Mouse (Mus musculus): ENCODE measurements around the gene Phgdh. TPM values are rescaled to one million over a fixed set of nuclear protein-coding genes. Genes with fewer than 3 reads are reported as not detected.

Phgdh gene
- total RNA-seq, 2 experiments from 2014 or later, result 1.1 to 1.9 TPM

GRCm38 (mm10) chr3:98339097-98339705, 589 bp downstream of the Phgdh start:
- peak; percentile 72 for DNase-seq
- Histone ChIP-seq H3K27ac (peak overlapping the region; percentile 33), H3K4me3 (peak overlapping the region; percentile 81)
- intact Hi-C loops (cut with DNase I), result no loop called here
- no peak for TF ChIP-seq CTCF (IDR thresholded peaks at IDR 0.05)

- intact Hi-C loops (cut with DNase I), result no loop called here
- Histone ChIP-seq H3K4me3 (peak overlapping the region; percentile 81), H3K27ac (peak overlapping the region; percentile 33)
- peak; percentile 47 for DNase-seq
- TF ChIP-seq CTCF (IDR thresholded peaks at IDR 0.05), result no peak
Measured at GRCm38 (mm10) chr3:98338584-98339041, 1.2 kb downstream of the Phgdh start.

- H3K27ac ChIP-seq, result no peak overlapping the region
- no peak overlapping the region for H3K4me3 ChIP-seq
- TF ChIP-seq CTCF (IDR thresholded peaks at IDR 0.05), result no peak
- DNase-seq, result no peak
- intact Hi-C loops (cut with DNase I), result no loop called here
Measured at GRCm38 (mm10) chr3:98336661-98337654, 2.8 kb downstream of the Phgdh start.

- intact Hi-C loops (cut with DNase I), result no loop called here
- Histone ChIP-seq H3K4me3 (no peak overlapping the region), H3K27ac (no peak overlapping the region)
- no peak for TF ChIP-seq CTCF (IDR thresholded peaks at IDR 0.05)
- no peak for DNase-seq
Measured at GRCm38 (mm10) chr3:98335886-98336285, 3.9 kb downstream of the Phgdh start.

GRCm38 (mm10) chr3:98335331-98335730, 4.5 kb downstream of the Phgdh start:
- TF ChIP-seq CTCF (IDR thresholded peaks at IDR 0.05), result no peak
- intact Hi-C loops (cut with DNase I), result no loop called here
- Histone ChIP-seq H3K4me3 (no peak overlapping the region), H3K27ac (no peak overlapping the region)
- DNase-seq, result no peak

- no peak for TF ChIP-seq CTCF (IDR thresholded peaks at IDR 0.05)
- Histone ChIP-seq H3K4me3 (no peak overlapping the region), H3K27ac (no peak overlapping the region)
- intact Hi-C loops (cut with DNase I), result no loop called here
- no peak for DNase-seq
Measured at GRCm38 (mm10) chr3:98334010-98334409, 5.8 kb downstream of the Phgdh start.

GRCm38 (mm10) chr3:98324235-98324634, 15.6 kb downstream of the Phgdh start:
- no peak for TF ChIP-seq CTCF (IDR thresholded peaks at IDR 0.05)
- intact Hi-C loops (cut with DNase I), result no loop called here
- Histone ChIP-seq H3K4me3 (no peak overlapping the region), H3K27ac (no peak overlapping the region; the same call in 1 of the 2 replicates)
- DNase-seq, result no peak

- Histone ChIP-seq H3K27ac (no peak overlapping the region), H3K4me3 (no peak overlapping the region)
- TF ChIP-seq CTCF (IDR thresholded peaks at IDR 0.05), result no peak
- DNase-seq, result no peak
- intact Hi-C loops (cut with DNase I), result no loop called here
Measured at GRCm38 (mm10) chr3:98322209-98322608, 17.6 kb downstream of the Phgdh start.

- no peak for TF ChIP-seq CTCF (IDR thresholded peaks at IDR 0.05)
- Histone ChIP-seq H3K4me3 (no peak overlapping the region), H3K27ac (no peak overlapping the region)
- intact Hi-C loops (cut with DNase I), result no loop called here
- no peak for DNase-seq
Measured at GRCm38 (mm10) chr3:98319190-98319589, 20.6 kb downstream of the Phgdh start.

- intact Hi-C loops (cut with DNase I), result no loop called here
Measured at GRCm38 (mm10) chr3:98317143-98317542, 22.6 kb downstream of the Phgdh start.

GRCm38 (mm10) chr3:98315181-98315580, 24.6 kb downstream of the Phgdh start:
- DNase-seq, result peak; percentile 68
- no peak overlapping the region for H3K27ac ChIP-seq
- H3K4me3 ChIP-seq, result no peak overlapping the region
- no peak for TF ChIP-seq CTCF (IDR thresholded peaks at IDR 0.05)
- intact Hi-C loops (cut with DNase I), result no loop called here

More at GRCm38 (mm10) chr3:98317143-98317542, 22.6 kb downstream of the Phgdh start:
- H3K27ac ChIP-seq, result no peak overlapping the region
- TF ChIP-seq CTCF (IDR thresholded peaks at IDR 0.05), result no peak
- no peak for DNase-seq
- H3K4me3 ChIP-seq, result no peak overlapping the region

- DNase-seq, result no peak
- intact Hi-C loops (cut with DNase I), result loop anchor here (5.0 kb wide), 2 partner anchors 86 to 386 kb away; no protein-coding TSS in a partner anchor
- H3K27ac ChIP-seq, result no peak overlapping the region
- TF ChIP-seq CTCF (IDR thresholded peaks at IDR 0.05), result no peak
- no peak overlapping the region for H3K4me3 ChIP-seq
Measured at GRCm38 (mm10) chr3:98313294-98314155, 26.3 kb downstream of the Phgdh start.
